8 mouse cellular contexts compared by ENCODE assay signal in genomic region chr13:63990480-63990958, GRCm38 (mm10).
DNase-seq lines count a peak whose midpoint lies in the region; ATAC-seq and TF ChIP-seq lines count a peak whose summit lies in the region.

No protein-coding gene starts in this region.

- H3K4me3 ChIP-seq in forebrain, embryonic 11.5 days (ENCODE audit: low read depth, low read length), result no peak overlapping the region
- H3K4me3 ChIP-seq in forebrain, embryonic 16.5 days (replicated peaks; ENCODE audit: low read length), result no peak overlapping the region
- no peak overlapping the region for H3K4me3 ChIP-seq in cortical plate, adult 2 months (ENCODE audit: insufficient read depth, low read length)
- peak overlapping the region; percentile 25; the same call in 1 of the 2 replicates for H3K4me3 ChIP-seq in hindbrain, embryonic 10.5 days
- 0 out of 2 replicates have a peak overlapping the region, but pooled peaks have one; percentile 5 for H3K4me3 ChIP-seq in limb, embryonic 10.5 days
- H3K4me3 ChIP-seq in neural tube, embryonic 11.5 days (ENCODE audit: low read depth, low read length), result no peak overlapping the region

- H3K9ac ChIP-seq in forebrain, embryonic 11.5 days (ENCODE audit: low read length), result no peak overlapping the region
- no peak overlapping the region for H3K9ac ChIP-seq in forebrain, embryonic 16.5 days (replicated peaks; ENCODE audit: low read depth, low read length)
- H3K9ac ChIP-seq in neural tube, embryonic 11.5 days (ENCODE audit: low read length), result peak overlapping the region; percentile 18; the same call in 1 of the 2 replicates

- DNase-seq in forebrain, embryonic 11.5 days (ENCODE audit: low spot score), result no peak
- peak; percentile 45 for DNase-seq in hindbrain, embryonic 10.5 days (ENCODE audit: low spot score)
- no peak for DNase-seq in limb, embryonic 10.5 days (ENCODE audit: low spot score)
- DNase-seq in neural tube, embryonic 11.5 days (ENCODE audit: low spot score), result peak; percentile 53
- DNase-seq in thymus, postnatal 25 days, result no peak
- DNase-seq in ovary, postnatal 36 days (ENCODE audit: low spot score), result no peak

- no peaks in the 10 kb centered on the region; the same call in 1 of the 2 replicates for H3K4me1 ChIP-seq in forebrain, embryonic 11.5 days (replicated peaks; ENCODE audit: control insufficient read depth, insufficient read depth, low read length)
- peaks cover 7% of the 10 kb centered on the region for H3K4me1 ChIP-seq in forebrain, embryonic 16.5 days (replicated peaks; ENCODE audit: control insufficient read depth, insufficient read depth, low read length)
- H3K4me1 ChIP-seq in cortical plate, adult 2 months (ENCODE audit: control insufficient read depth, insufficient read depth, low read length), result 0 out of 2 replicates have a peak, but pooled peaks cover 1% of the 10 kb centered on the region
- H3K4me1 ChIP-seq in hindbrain, embryonic 10.5 days (replicated peaks), result peaks cover 36% of the 10 kb centered on the region
- peaks cover 29% of the 10 kb centered on the region for H3K4me1 ChIP-seq in limb, embryonic 10.5 days
- H3K4me1 ChIP-seq in neural tube, embryonic 11.5 days (ENCODE audit: control insufficient read depth, insufficient read depth, low read length), result peaks cover 4% of the 10 kb centered on the region; the same call in 1 of the 2 replicates

- H3K27me3 ChIP-seq in forebrain, embryonic 11.5 days (ENCODE audit: control insufficient read depth, insufficient read depth, low read length), result peaks cover 43% of the 10 kb centered on the region
- H3K27me3 ChIP-seq in forebrain, embryonic 16.5 days (replicated peaks; ENCODE audit: control insufficient read depth, insufficient read depth, low read length), result peaks cover 67% of the 10 kb centered on the region
- H3K27me3 ChIP-seq in hindbrain, embryonic 10.5 days (ENCODE audit: insufficient read depth, poor library complexity, severe bottlenecking), result peaks cover 15% of the 10 kb centered on the region; the same call in 1 of the 2 replicates
- peaks cover 11% of the 10 kb centered on the region for H3K27me3 ChIP-seq in limb, embryonic 10.5 days (ENCODE audit: low read depth, poor library complexity, severe bottlenecking)
- no peaks in the 10 kb centered on the region for H3K27me3 ChIP-seq in neural tube, embryonic 11.5 days (ENCODE audit: control insufficient read depth, insufficient read depth, low read length)

- H3K27ac ChIP-seq in forebrain, embryonic 11.5 days (ENCODE audit: low read depth, low read length), result no peak overlapping the region
- H3K27ac ChIP-seq in forebrain, embryonic 16.5 days (ENCODE audit: low read length), result no peak overlapping the region
- H3K27ac ChIP-seq in cortical plate, adult 2 months (ENCODE audit: insufficient read depth, low read length), result no peak overlapping the region
- H3K27ac ChIP-seq in hindbrain, embryonic 10.5 days, result peak overlapping the region; percentile 75
- peak overlapping the region; percentile 67 for H3K27ac ChIP-seq in limb, embryonic 10.5 days
- H3K27ac ChIP-seq in neural tube, embryonic 11.5 days (ENCODE audit: low read depth, low read length), result peak overlapping the region; percentile 44; the same call in 1 of the 2 replicates

- H3K4me2 ChIP-seq in forebrain, embryonic 11.5 days (ENCODE audit: low read depth, low read length, severe bottlenecking), result 0 out of 2 replicates have a peak overlapping the region, but pooled peaks have one; percentile 8
- no peak overlapping the region for H3K4me2 ChIP-seq in forebrain, embryonic 16.5 days (ENCODE audit: low read length)
- H3K4me2 ChIP-seq in neural tube, embryonic 11.5 days (ENCODE audit: low read depth), result no peak overlapping the region

- 28% methylated on average over 8 of the region's 8 CpGs for WGBS in forebrain, embryonic 11.5 days
- WGBS in forebrain, embryonic 16.5 days, result 18% methylated on average over 8 of the region's 8 CpGs
- 15% methylated on average over 8 of the region's 8 CpGs for WGBS in hindbrain, embryonic 10.5 days
- WGBS in limb, embryonic 10.5 days, result 16% methylated on average over 8 of the region's 8 CpGs
- 17% methylated on average over 8 of the region's 8 CpGs for WGBS in neural tube, embryonic 11.5 days

- H3K9me3 ChIP-seq in forebrain, embryonic 11.5 days (ENCODE audit: control insufficient read depth, low read length), result no peaks in the 10 kb centered on the region
- H3K9me3 ChIP-seq in forebrain, embryonic 16.5 days (ENCODE audit: control insufficient read depth, low read length), result no peaks in the 10 kb centered on the region
- no peaks in the 10 kb centered on the region for H3K9me3 ChIP-seq in hindbrain, embryonic 10.5 days
- no peaks in the 10 kb centered on the region for H3K9me3 ChIP-seq in limb, embryonic 10.5 days (replicated peaks)
- no peaks in the 10 kb centered on the region for H3K9me3 ChIP-seq in neural tube, embryonic 11.5 days (ENCODE audit: control insufficient read depth, low read length)

- peak; percentile 60; the same call in 1 of the 2 replicates for ATAC-seq in forebrain, embryonic 11.5 days (replicated peaks; ENCODE audit: low FRiP score)
- ATAC-seq in forebrain, embryonic 16.5 days, result no peak
- peak; percentile 38; the same call in 1 of the 2 replicates for ATAC-seq in neural tube, embryonic 11.5 days (ENCODE audit: insufficient read depth, low FRiP score, low TSS enrichment)

- peak; percentile 40; the same call in 1 of the 2 replicates for TF ChIP-seq CTCF in cortical plate, adult 2 months (IDR thresholded peaks at IDR 0.05; ENCODE audit: extremely low read depth, insufficient read depth, low read length)

- TF ChIP-seq POLR2A in cortical plate, adult 2 months (IDR thresholded peaks at IDR 0.05; ENCODE audit: extremely low read depth, insufficient read depth, low read length), result no peak

- H3K36me3 ChIP-seq in forebrain, embryonic 11.5 days (ENCODE audit: control insufficient read depth, insufficient read depth, low read length), result no peaks in the 10 kb centered on the region
- H3K36me3 ChIP-seq in forebrain, embryonic 16.5 days (ENCODE audit: control insufficient read depth, insufficient read depth), result no peaks in the 10 kb centered on the region
- H3K36me3 ChIP-seq in hindbrain, embryonic 10.5 days, result no peaks in the 10 kb centered on the region
- no peaks in the 10 kb centered on the region for H3K36me3 ChIP-seq in limb, embryonic 10.5 days
- no peaks in the 10 kb centered on the region for H3K36me3 ChIP-seq in neural tube, embryonic 11.5 days (ENCODE audit: control insufficient read depth, insufficient read depth, low read length)

Comparison
In these comparisons a context has a peak if more than half of its experiments do, and no peak if none do; other contexts are left out.
1. DNase-seq: peak in hindbrain, embryonic 10.5 days (single experiment) and neural tube, embryonic 11.5 days (single experiment); none in forebrain, embryonic 11.5 days (single experiment), limb, embryonic 10.5 days (single experiment), thymus, postnatal 25 days (single experiment) and ovary, postnatal 36 days (single experiment).
2. H3K27ac ChIP-seq: peak in hindbrain, embryonic 10.5 days (single experiment), limb, embryonic 10.5 days (single experiment) and neural tube, embryonic 11.5 days (single experiment); none in forebrain, embryonic 11.5 days (single experiment), forebrain, embryonic 16.5 days (single experiment) and cortical plate, adult 2 months (single experiment).
3. H3K4me3 ChIP-seq: peak in hindbrain, embryonic 10.5 days (single experiment) and limb, embryonic 10.5 days (single experiment); none in forebrain, embryonic 11.5 days (single experiment), forebrain, embryonic 16.5 days (single experiment), cortical plate, adult 2 months (single experiment) and neural tube, embryonic 11.5 days (single experiment).